In the genomic region with DNA sequence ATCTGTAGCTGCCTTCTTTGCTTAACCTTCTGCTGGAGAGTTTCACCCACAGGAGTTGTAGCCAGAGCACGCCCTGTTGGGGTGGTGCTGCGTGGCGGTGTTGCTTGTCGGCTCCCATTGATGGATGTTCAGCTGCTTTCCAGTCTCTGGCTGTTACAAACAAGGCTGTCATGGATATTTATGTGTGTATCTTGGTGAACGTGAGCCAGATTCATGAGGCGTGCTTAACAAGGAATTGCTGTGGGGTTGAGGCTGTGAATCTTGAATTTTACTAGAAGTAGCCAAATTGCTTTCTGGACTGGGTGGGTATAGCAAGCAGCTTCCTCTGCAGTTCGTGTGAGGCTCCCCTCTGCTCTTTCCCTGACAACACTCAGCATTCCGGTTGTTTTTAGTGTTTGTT, we compare ENCODE assay signal across 18 mouse cellular contexts.
DNase-seq lines count a peak whose midpoint lies in the region; ATAC-seq and TF ChIP-seq lines count a peak whose summit lies in the region.
"Had no signal": no experiment of that assay in that cellular context is flagged by ENCODE, and none has a peak within 500 bp of the region (broad histone marks: within the 10 kb centered on the region; RNA-seq: fewer than 3 reads in every experiment).

No protein-coding gene starts in this region.

- no peak for ATAC-seq in kidney, postnatal 0 days (replicated peaks; ENCODE audit: low FRiP score, low read depth)
- ATAC-seq in neural tube, embryonic 11.5 days (ENCODE audit: insufficient read depth, low FRiP score, low TSS enrichment), result no peak; the same call in 1 of the 2 replicates
- no peak for ATAC-seq in heart, embryonic 11.5 days (replicated peaks; ENCODE audit: insufficient number of reproducible peaks, low FRiP score, low TSS enrichment)
- ATAC-seq: forebrain, embryonic 15.5 days had no signal

- H3K27me3 ChIP-seq in kidney, postnatal 0 days (ENCODE audit: insufficient read depth, low read length), result no peaks in the 10 kb centered on the region
- H3K27me3 ChIP-seq in neural tube, embryonic 11.5 days (ENCODE audit: control insufficient read depth, insufficient read depth, low read length), result no peaks in the 10 kb centered on the region
- H3K27me3 ChIP-seq in heart, embryonic 11.5 days (ENCODE audit: control insufficient read depth, insufficient read depth, low read length), result no peaks in the 10 kb centered on the region
- H3K27me3 ChIP-seq: embryonic facial prominence, embryonic 12.5 days; forebrain, embryonic 15.5 days; limb, embryonic 13.5 days; liver, embryonic 13.5 days had no signal

- WGBS in kidney, postnatal 0 days, result 30% methylated on average over 8 of the region's 8 CpGs
- 36% methylated on average over 8 of the region's 8 CpGs for WGBS in neural tube, embryonic 11.5 days
- WGBS in heart, embryonic 11.5 days (ENCODE audit: insufficient replicate concordance), result 73% methylated on average over 8 of the region's 8 CpGs

- H3K4me2 ChIP-seq in kidney, postnatal 0 days (ENCODE audit: low read length), result no peak overlapping the region
- H3K4me2 ChIP-seq in neural tube, embryonic 11.5 days (ENCODE audit: low read depth), result no peak overlapping the region
- H3K4me2 ChIP-seq in heart, embryonic 11.5 days, result no peak overlapping the region
- H3K4me2 ChIP-seq: embryonic facial prominence, embryonic 12.5 days; forebrain, embryonic 15.5 days; limb, embryonic 13.5 days; liver, embryonic 13.5 days had no signal

- no peak for TF ChIP-seq CTCF in kidney, postnatal 0 days (IDR thresholded peaks at IDR 0.05; ENCODE audit: low read depth)

- no peak overlapping the region for H3K9ac ChIP-seq in kidney, postnatal 0 days (ENCODE audit: low read depth, low read length)
- no peak overlapping the region for H3K9ac ChIP-seq in neural tube, embryonic 11.5 days (ENCODE audit: low read length)
- H3K9ac ChIP-seq in heart, embryonic 11.5 days (ENCODE audit: low read depth, low read length), result no peak overlapping the region
- H3K9ac ChIP-seq: embryonic facial prominence, embryonic 12.5 days; forebrain, embryonic 15.5 days; limb, embryonic 13.5 days; liver, embryonic 13.5 days had no signal

- DNase-seq in heart, adult 11 months, result peak; percentile 49
- DNase-seq in heart, postnatal 4 days, result no peak
- DNase-seq in kidney, postnatal 0 days (ENCODE audit: low spot score), result peak; percentile 56
- DNase-seq in kidney, postnatal 4 days, result no peak
- DNase-seq in neural tube, embryonic 11.5 days (ENCODE audit: low spot score), result no peak
- no peak for DNase-seq in neural tube, embryonic 10.5 days (ENCODE audit: extremely low spot score, low spot score)
- no peak for DNase-seq in layer of hippocampus, postnatal 36 days
- DNase-seq: adrenal gland, postnatal 36 days; heart, postnatal 10 days; kidney, adult 9 months; liver, embryonic 13.5 days; midbrain, embryonic 14.5 days; thymus, postnatal 14 days had no signal

- H3K27ac ChIP-seq in kidney, postnatal 0 days, result no peak overlapping the region
- H3K27ac ChIP-seq in neural tube, embryonic 11.5 days (ENCODE audit: low read depth, low read length), result peak overlapping the region; percentile 44; the same call in 1 of the 2 replicates
- H3K27ac ChIP-seq in heart, embryonic 11.5 days (ENCODE audit: low read depth, low read length), result no peak overlapping the region
- H3K27ac ChIP-seq: embryonic facial prominence, embryonic 12.5 days; forebrain, embryonic 15.5 days; heart, embryonic 10.5 days; limb, embryonic 13.5 days; liver, embryonic 13.5 days had no signal

- no peak overlapping the region for H3K4me3 ChIP-seq in kidney, postnatal 0 days (replicated peaks; ENCODE audit: low read depth, low read length)
- H3K4me3 ChIP-seq in neural tube, embryonic 11.5 days (ENCODE audit: low read depth, low read length), result no peak overlapping the region
- no peak overlapping the region for H3K4me3 ChIP-seq in heart, embryonic 11.5 days (ENCODE audit: low read depth, low read length)
- H3K4me3 ChIP-seq: embryonic facial prominence, embryonic 12.5 days; forebrain, embryonic 15.5 days; heart, embryonic 10.5 days; limb, embryonic 13.5 days; liver, embryonic 13.5 days had no signal

- no peaks in the 10 kb centered on the region for H3K4me1 ChIP-seq in kidney, postnatal 0 days (replicated peaks; ENCODE audit: insufficient read depth, low read length)
- peaks cover 21% of the 10 kb centered on the region for H3K4me1 ChIP-seq in neural tube, embryonic 11.5 days (ENCODE audit: control insufficient read depth, insufficient read depth, low read length)
- H3K4me1 ChIP-seq in heart, embryonic 11.5 days (ENCODE audit: control insufficient read depth, insufficient read depth, low read length), result 0 out of 2 replicates have a peak, but pooled peaks cover under 1% of the 10 kb centered on the region
- H3K4me1 ChIP-seq: liver, embryonic 13.5 days had no signal

- H3K9me3 ChIP-seq in kidney, postnatal 0 days (replicated peaks; ENCODE audit: low read length), result no peaks in the 10 kb centered on the region
- H3K9me3 ChIP-seq in neural tube, embryonic 11.5 days (ENCODE audit: control insufficient read depth, low read length), result no peaks in the 10 kb centered on the region
- no peaks in the 10 kb centered on the region for H3K9me3 ChIP-seq in heart, embryonic 11.5 days (replicated peaks; ENCODE audit: control insufficient read depth, low read length)
- H3K9me3 ChIP-seq: embryonic facial prominence, embryonic 12.5 days; forebrain, embryonic 15.5 days; heart, embryonic 10.5 days; limb, embryonic 13.5 days had no signal

- H3K36me3 ChIP-seq in kidney, postnatal 0 days (ENCODE audit: insufficient read depth, low read length), result no peaks in the 10 kb centered on the region
- H3K36me3 ChIP-seq in neural tube, embryonic 11.5 days (ENCODE audit: control insufficient read depth, insufficient read depth, low read length), result no peaks in the 10 kb centered on the region
- H3K36me3 ChIP-seq in heart, embryonic 11.5 days (ENCODE audit: control insufficient read depth, insufficient read depth, low read length), result no peaks in the 10 kb centered on the region
- H3K36me3 ChIP-seq: embryonic facial prominence, embryonic 12.5 days; forebrain, embryonic 15.5 days; heart, embryonic 10.5 days; limb, embryonic 13.5 days; liver, embryonic 13.5 days had no signal

Comparison
In these comparisons a context has a peak if more than half of its experiments do, and no peak if none do; other contexts are left out.
1. DNase-seq: peak in heart, adult 11 months (single experiment) and kidney, postnatal 0 days (single experiment); none in heart, postnatal 4 days (single experiment), kidney, postnatal 4 days (0 of 2), neural tube, embryonic 11.5 days (single experiment), neural tube, embryonic 10.5 days (single experiment) and layer of hippocampus, postnatal 36 days (0 of 2).